Mouse (Mus musculus): Measurements from ENCODE around the gene Tmem19. TPM values are rescaled to one million over a fixed set of nuclear protein-coding genes. Genes with fewer than 3 reads are reported as not detected.

Tmem19 gene
- polyA plus RNA-seq, 1 experiment: 31.2 TPM

DNA sequence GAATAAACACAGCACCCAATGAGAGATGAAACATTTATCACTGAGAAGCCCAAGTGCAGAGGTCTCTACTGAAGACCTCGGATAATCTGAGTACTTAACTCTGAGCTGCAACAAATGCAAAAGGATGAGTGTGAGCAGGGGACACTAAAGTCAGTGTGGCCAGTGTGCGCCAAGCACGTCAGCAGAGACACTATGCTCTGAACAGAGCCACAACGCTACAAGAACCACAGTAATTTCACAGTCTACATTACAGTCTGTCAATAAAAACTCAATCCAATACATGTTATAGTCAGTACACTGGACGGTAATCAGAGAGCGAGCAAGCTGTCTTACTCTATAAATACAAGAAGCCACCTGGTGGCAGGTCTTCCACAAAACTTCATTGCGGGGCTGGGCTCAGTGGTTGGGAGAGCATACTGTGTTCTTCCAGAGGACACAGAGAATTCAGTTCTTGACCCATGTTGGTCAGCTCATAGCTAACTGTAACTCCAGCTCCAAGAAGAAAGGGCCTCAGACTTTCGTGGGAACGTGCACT lies 65.8 kb downstream of the Tmem19 start:
- Histone ChIP-seq H3K4me1 (ENCODE audit: control insufficient read depth, insufficient read depth, low read length) (peaks cover 1% of the 10 kb centered on the region; the same call in 1 of the 2 replicates), H3K27ac (ENCODE audit: insufficient read depth, low read length) (no peak overlapping the region), H3K4me3 (ENCODE audit: insufficient read depth, low read length) (no peak overlapping the region)
- no peak for TF ChIP-seq POLR2A (IDR thresholded peaks at IDR 0.05; ENCODE audit: extremely low read depth, insufficient read depth, low read length)
- no peak for TF ChIP-seq CTCF (IDR thresholded peaks at IDR 0.05; ENCODE audit: extremely low read depth, insufficient read depth, low read length)

DNA sequence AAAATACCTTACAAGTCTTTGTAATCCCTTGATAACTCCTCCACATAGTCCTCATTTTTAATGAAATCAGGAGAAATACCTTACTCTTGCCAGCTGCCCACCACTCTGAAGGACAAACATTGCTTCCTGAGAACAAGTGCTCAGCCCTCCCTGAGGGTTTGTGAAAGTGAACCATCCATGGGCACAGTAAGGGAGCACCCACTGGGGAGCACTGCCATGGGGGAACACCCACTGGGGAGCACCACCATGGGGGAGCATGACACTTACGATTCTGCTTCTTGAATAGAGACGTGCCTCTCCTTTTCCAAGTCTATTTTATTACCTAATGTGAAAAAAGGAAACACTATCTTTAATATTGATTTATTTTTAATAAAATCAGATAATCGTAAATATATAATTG lies 67.1 kb downstream of the Tmem19 start:
- peaks cover 1% of the 10 kb centered on the region; the same call in 1 of the 2 replicates for H3K4me1 ChIP-seq (ENCODE audit: control insufficient read depth, insufficient read depth, low read length)

DNA sequence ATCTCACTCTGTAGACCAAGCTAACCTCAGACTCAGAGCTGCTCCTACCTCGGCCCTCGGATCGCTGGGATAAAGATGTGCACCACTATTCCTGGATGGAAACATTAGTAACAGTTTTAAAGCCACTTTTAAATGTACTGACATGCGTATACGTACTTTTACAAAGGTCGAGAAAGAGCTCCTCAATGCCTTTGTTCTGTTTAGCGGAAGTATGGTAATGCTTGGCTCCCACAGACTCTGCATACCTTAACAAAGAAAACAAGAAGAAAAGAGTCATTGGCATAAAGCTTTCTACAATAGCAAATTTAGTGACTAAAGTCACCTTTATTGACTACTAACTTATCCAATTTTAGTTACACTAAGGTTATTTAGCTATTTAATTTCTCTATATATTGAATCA lies 67.6 kb downstream of the Tmem19 start:
- Histone ChIP-seq H3K27ac (ENCODE audit: insufficient read depth, low read length) (no peak overlapping the region), H3K4me3 (ENCODE audit: insufficient read depth, low read length) (no peak overlapping the region), H3K4me1 (ENCODE audit: control insufficient read depth, insufficient read depth, low read length) (peaks cover 1% of the 10 kb centered on the region; the same call in 1 of the 2 replicates)
- TF ChIP-seq CTCF (IDR thresholded peaks at IDR 0.05; ENCODE audit: extremely low read depth, insufficient read depth, low read length) (no peak), POLR2A (IDR thresholded peaks at IDR 0.05; ENCODE audit: extremely low read depth, insufficient read depth, low read length) (no peak)

More for the DNA sequence above, 67.1 kb downstream of the Tmem19 start:
- TF ChIP-seq CTCF (IDR thresholded peaks at IDR 0.05; ENCODE audit: extremely low read depth, insufficient read depth, low read length) (no peak), POLR2A (IDR thresholded peaks at IDR 0.05; ENCODE audit: extremely low read depth, insufficient read depth, low read length) (no peak)
- H3K27ac ChIP-seq (ENCODE audit: insufficient read depth, low read length): no peak overlapping the region
- no peak overlapping the region for H3K4me3 ChIP-seq (ENCODE audit: insufficient read depth, low read length)

DNA sequence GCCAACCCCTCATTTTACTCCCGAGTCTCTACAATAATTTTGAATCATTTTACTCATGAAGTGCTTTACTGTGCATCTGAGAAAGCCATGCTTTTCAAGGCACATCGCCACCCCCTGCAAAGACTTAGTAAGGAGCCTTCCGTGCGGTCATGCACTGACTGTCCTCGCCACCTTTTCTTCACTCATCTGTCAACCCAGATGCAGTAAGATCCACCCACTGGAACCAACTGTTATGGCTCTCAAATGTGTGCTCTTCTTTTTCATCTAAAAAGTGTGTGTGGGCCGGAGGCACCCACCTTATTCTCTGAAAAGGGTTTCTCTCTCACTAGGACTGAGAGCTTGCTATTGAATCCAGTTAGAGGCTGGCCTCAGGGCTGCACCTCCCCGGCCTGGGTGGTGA lies 68.4 kb downstream of the Tmem19 start:
- H3K27ac ChIP-seq (ENCODE audit: insufficient read depth, low read length): no peak overlapping the region
- no peak for TF ChIP-seq CTCF (IDR thresholded peaks at IDR 0.05; ENCODE audit: extremely low read depth, insufficient read depth, low read length)
- TF ChIP-seq POLR2A (IDR thresholded peaks at IDR 0.05; ENCODE audit: extremely low read depth, insufficient read depth, low read length): no peak
- 0 out of 2 replicates have a peak, but pooled peaks cover 1% of the 10 kb centered on the region for H3K4me1 ChIP-seq (ENCODE audit: control insufficient read depth, insufficient read depth, low read length)
- no peak overlapping the region for H3K4me3 ChIP-seq (ENCODE audit: insufficient read depth, low read length)

DNA sequence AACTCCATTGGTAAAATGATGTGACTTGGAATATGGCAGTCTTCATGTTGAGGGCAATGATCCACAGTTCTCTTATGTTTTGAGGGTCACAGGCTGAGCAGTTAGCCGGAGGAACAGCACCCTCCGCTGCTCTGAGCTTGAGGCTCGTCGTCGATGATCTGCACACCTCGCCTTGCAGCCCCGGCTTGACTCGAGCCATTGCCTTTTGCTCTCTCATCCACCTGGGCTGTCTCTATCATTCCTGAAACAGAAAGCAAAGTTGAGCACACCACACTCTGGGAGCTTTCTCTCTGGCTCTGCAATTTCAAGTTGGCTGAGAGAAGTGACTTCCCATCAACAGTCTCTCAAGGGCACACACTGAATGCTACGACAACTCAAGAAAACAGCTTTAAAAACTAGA lies 71.6 kb downstream of the Tmem19 start:
- no peak overlapping the region for H3K4me3 ChIP-seq (ENCODE audit: insufficient read depth, low read length)
- TF ChIP-seq POLR2A (IDR thresholded peaks at IDR 0.05; ENCODE audit: extremely low read depth, insufficient read depth, low read length): no peak
- no peak for TF ChIP-seq CTCF (IDR thresholded peaks at IDR 0.05; ENCODE audit: extremely low read depth, insufficient read depth, low read length)
- 0 out of 2 replicates have a peak, but pooled peaks cover 1% of the 10 kb centered on the region for H3K4me1 ChIP-seq (ENCODE audit: control insufficient read depth, insufficient read depth, low read length)
- no peak overlapping the region for H3K27ac ChIP-seq (ENCODE audit: insufficient read depth, low read length)

Other genes with a start within 250 kb of the Tmem19 start
- 1.5 and 1.8 TPM in 2 replicates for gene Tph2, start 177.5 kb downstream of the Tmem19 start, polyA plus RNA-seq (2012; rRNA removed)
- gene Tbc1d15, start 111.0 kb downstream of the Tmem19 start, polyA plus RNA-seq (2012; rRNA removed): 30.8 and 31.3 TPM in 2 replicates
- 40.8 and 41.1 TPM in 2 replicates for gene Rab21, start 46.9 kb downstream of the Tmem19 start, polyA plus RNA-seq (2012; rRNA removed)
- 12.9 and 13.2 TPM in 2 replicates for gene Thap2, start 21.9 kb upstream of the Tmem19 start, polyA plus RNA-seq (2012; rRNA removed)
- gene Zfc3h1, start 22.5 kb upstream of the Tmem19 start, polyA plus RNA-seq (2012; rRNA removed): 103 and 105 TPM in 2 replicates
- 0.38 and 0.70 TPM in 2 replicates for gene A930009A15Rik, start 207.5 kb upstream of the Tmem19 start, polyA plus RNA-seq (2012; rRNA removed)
- 1.1 and 1.5 TPM in 2 replicates for gene Lgr5, start 225.3 kb upstream of the Tmem19 start, polyA plus RNA-seq (2012; rRNA removed)

Measured in cortical plate, adult 2 months (tissue).